ENCODE assay signal across 25 mouse cellular contexts in genomic region chr5:29973533-29973932, GRCm38 (mm10). TPM values are rescaled to one million over a fixed set of nuclear protein-coding genes. Genes with fewer than 3 reads are reported as not detected.
"Had no signal": no experiment of that assay in that cellular context is flagged by ENCODE, and none has a peak within 500 bp of the region (broad histone marks: within the 10 kb centered on the region; RNA-seq: fewer than 3 reads in every experiment).

No protein-coding gene starts in this region.

- H3K9ac ChIP-seq: kidney, embryonic 15.5 days; liver, embryonic 15.5 days; lung, embryonic 15.5 days; midbrain, embryonic 12.5 days; stomach, embryonic 15.5 days had no signal

- H3K27me3 ChIP-seq: kidney, embryonic 15.5 days; liver, embryonic 15.5 days; lung, embryonic 15.5 days; midbrain, embryonic 12.5 days; stomach, embryonic 15.5 days had no signal

- H3K36me3 ChIP-seq: kidney, embryonic 15.5 days; liver, embryonic 15.5 days; lung, embryonic 15.5 days; midbrain, embryonic 12.5 days; stomach, embryonic 15.5 days had no signal

- H3K4me3 ChIP-seq: kidney, embryonic 15.5 days; left cerebral cortex, adult 2 months; liver, embryonic 15.5 days; lung, embryonic 15.5 days; midbrain, embryonic 12.5 days; stomach, embryonic 15.5 days had no signal

- H3K4me1 ChIP-seq: kidney, embryonic 15.5 days; liver, embryonic 15.5 days; lung, embryonic 15.5 days; midbrain, embryonic 12.5 days; stomach, embryonic 15.5 days had no signal

- ATAC-seq: midbrain, embryonic 16.5 days had no signal

- H3K9me3 ChIP-seq: kidney, embryonic 15.5 days; liver, embryonic 15.5 days; lung, embryonic 15.5 days; midbrain, embryonic 12.5 days; stomach, embryonic 15.5 days had no signal

- H3K4me2 ChIP-seq: kidney, embryonic 15.5 days; liver, embryonic 15.5 days; lung, embryonic 15.5 days; midbrain, embryonic 12.5 days; stomach, embryonic 15.5 days had no signal

- H3K27ac ChIP-seq: kidney, embryonic 15.5 days; left cerebral cortex, adult 2 months; liver, embryonic 15.5 days; lung, embryonic 15.5 days; midbrain, embryonic 12.5 days; stomach, embryonic 15.5 days had no signal

- DNase-seq: kidney, adult 8-10 months; kidney, postnatal 10 days; kidney, postnatal 36 days; layer of hippocampus, postnatal 36 days; lung, adult 18-20 months; lung, postnatal 10 days; lung, postnatal 36 days; right cerebral cortex, postnatal 14 days; spleen, adult 18-20 months; thymus, postnatal 25 days had no signal

RNA-seq across cellular contexts. Expression of gene Il6, which starts 39.4 kb away (rescaled TPM):
- total RNA-seq: layer of hippocampus, adult 8-10 months; layer of hippocampus, postnatal 10 days; layer of hippocampus, postnatal 36 days; left cerebral cortex, adult 2 months; left cerebral cortex, postnatal 10 days; left cerebral cortex, postnatal 36 days; liver, adult 2 months had no signal
- polyA plus RNA-seq: limb, embryonic 11.5 days; midbrain, embryonic 16.5 days; neural tube, embryonic 11.5 days; neural tube, embryonic 14.5 days had no signal
